Mouse (Mus musculus): ENCODE results near the gene Mlf2. TPM values are rescaled to one million over a fixed set of nuclear protein-coding genes. Genes with fewer than 3 reads are reported as not detected.

Gene Mlf2
- polyA plus RNA-seq, 1 experiment from 2014 or later: 402 TPM

DNA sequence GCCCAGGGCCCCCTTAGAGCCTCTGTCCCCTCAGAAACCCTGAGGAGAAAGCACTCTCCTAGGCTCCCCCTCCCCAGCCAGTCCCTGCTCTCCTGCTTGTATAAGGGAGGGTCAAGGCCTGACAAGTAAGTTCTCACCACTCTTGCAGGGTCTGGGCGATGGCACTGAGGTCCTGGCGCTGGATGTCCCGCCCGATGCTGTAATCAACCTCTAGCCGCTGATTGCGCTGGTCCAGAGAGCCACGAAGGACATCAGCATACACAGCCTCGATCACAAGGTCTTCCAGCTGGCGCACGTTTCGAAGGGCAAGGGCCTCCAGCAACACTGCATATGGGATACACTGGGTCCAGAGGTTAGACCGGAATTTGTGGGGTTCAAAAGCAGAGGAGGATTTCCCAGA is 29.8 kb downstream of the Mlf2 start:
- DNase-seq (ENCODE audit: low spot score): no peak
- no peak overlapping the region for H3K27ac ChIP-seq
- peaks cover 24% of the 10 kb centered on the region for H3K4me1 ChIP-seq
- 92% methylated on average over 12 of the region's 12 CpGs for WGBS
- no peaks in the 10 kb centered on the region for H3K27me3 ChIP-seq (ENCODE audit: insufficient read depth, poor library complexity, severe bottlenecking)
- peaks cover 68% of the 10 kb centered on the region for H3K36me3 ChIP-seq
- no peak overlapping the region for H3K4me3 ChIP-seq
- H3K9me3 ChIP-seq: no peaks in the 10 kb centered on the region

GRCm38 (mm10) chr6:124964638-124965037 is 33.5 kb downstream of the Mlf2 start:
- Histone ChIP-seq H3K4me1 (peaks cover 27% of the 10 kb centered on the region), H3K9me3 (no peaks in the 10 kb centered on the region), H3K27me3 (ENCODE audit: insufficient read depth, poor library complexity, severe bottlenecking) (no peaks in the 10 kb centered on the region), H3K27ac (peak overlapping the region; percentile 98), H3K36me3 (peaks cover 41% of the 10 kb centered on the region), H3K4me3 (peak overlapping the region; percentile 87)
- WGBS: 42% methylated on average over 16 of the region's 16 CpGs
- DNase-seq (ENCODE audit: low spot score): no peak

GRCm38 (mm10) chr6:124965088-124965719 is 34.0 kb downstream of the Mlf2 start, which contains the start of gene Cops7a:
TSS of gene Cops7a (minus strand) at chr6:124965538.
- Histone ChIP-seq H3K9me3 (no peaks in the 10 kb centered on the region), H3K4me3 (peak within 1 kb of the TSS; percentile 87), H3K27ac (peak within 1 kb of the TSS; percentile 98), H3K27me3 (ENCODE audit: insufficient read depth, poor library complexity, severe bottlenecking) (no peaks in the 10 kb centered on the region), H3K4me1 (peaks cover 27% of the 10 kb centered on the region), H3K36me3 (peaks cover 35% of the 10 kb centered on the region)
- WGBS: under 1% methylated on average over 68 of the region's 68 CpGs
- peak; percentile 95 for DNase-seq (ENCODE audit: low spot score)

- Histone ChIP-seq H3K27me3 (ENCODE audit: insufficient read depth, poor library complexity, severe bottlenecking) (no peaks in the 10 kb centered on the region), H3K9me3 (no peaks in the 10 kb centered on the region), H3K4me3 (peak overlapping the region; percentile 87), H3K27ac (peak overlapping the region; percentile 98), H3K4me1 (peaks cover 27% of the 10 kb centered on the region), H3K36me3 (peaks cover 30% of the 10 kb centered on the region)
- WGBS: 17% methylated on average over 15 of the region's 15 CpGs
- DNase-seq (ENCODE audit: low spot score): peak; percentile 71
Measured at GRCm38 (mm10) chr6:124965747-124966146, 34.6 kb downstream of the Mlf2 start.

- 95% methylated on average over 7 of the region's 7 CpGs for WGBS
- H3K36me3 ChIP-seq: peaks cover 22% of the 10 kb centered on the region
- H3K9me3 ChIP-seq: no peaks in the 10 kb centered on the region
- no peak overlapping the region for H3K27ac ChIP-seq
- no peaks in the 10 kb centered on the region for H3K27me3 ChIP-seq (ENCODE audit: insufficient read depth, poor library complexity, severe bottlenecking)
- peak; percentile 57 for DNase-seq (ENCODE audit: low spot score)
- H3K4me3 ChIP-seq: peak overlapping the region; percentile 87; the same call in 1 of the 2 replicates
- peaks cover 27% of the 10 kb centered on the region for H3K4me1 ChIP-seq
Measured at GRCm38 (mm10) chr6:124966466-124967118, 35.4 kb downstream of the Mlf2 start.

- Histone ChIP-seq H3K9me3 (no peaks in the 10 kb centered on the region), H3K4me3 (no peak overlapping the region), H3K27ac (no peak overlapping the region), H3K36me3 (peaks cover 11% of the 10 kb centered on the region; the same call in 1 of the 2 replicates), H3K27me3 (ENCODE audit: insufficient read depth, poor library complexity, severe bottlenecking) (no peaks in the 10 kb centered on the region), H3K4me1 (peaks cover 18% of the 10 kb centered on the region)
- WGBS: 67% methylated on average over 4 of the region's 4 CpGs
- peak; percentile 63 for DNase-seq (ENCODE audit: low spot score)
Measured at GRCm38 (mm10) chr6:124967766-124968165, 36.6 kb downstream of the Mlf2 start.

Other genes with a start within 250 kb of the Mlf2 start
- 162 and 216 TPM in 2 replicates for gene Emg1, start 219.2 kb upstream of the Mlf2 start, polyA plus RNA-seq (2016; fragmentation: Nextera tagmentation; extraction: Ambion mirVana)
- gene Phb2, start 219.1 kb upstream of the Mlf2 start, polyA plus RNA-seq (2016; fragmentation: Nextera tagmentation; extraction: Ambion mirVana): 438 and 483 TPM in 2 replicates
- 5.9 and 8.6 TPM in 2 replicates for gene Ptpn6, start 192.7 kb upstream of the Mlf2 start, polyA plus RNA-seq (2016; fragmentation: Nextera tagmentation; extraction: Ambion mirVana)
- 297 and 301 TPM in 2 replicates for gene Grcc10, start 190.0 kb upstream of the Mlf2 start, polyA plus RNA-seq (2016; fragmentation: Nextera tagmentation; extraction: Ambion mirVana)
- gene Gm45234, start 175.4 kb upstream of the Mlf2 start, polyA plus RNA-seq (2016; fragmentation: Nextera tagmentation; extraction: Ambion mirVana): not detected in 2 replicates
- 7.4 and 11.4 TPM in 2 replicates for gene Atn1, start 174.9 kb upstream of the Mlf2 start, polyA plus RNA-seq (2016; fragmentation: Nextera tagmentation; extraction: Ambion mirVana)
- 4.5 and 4.8 TPM in 2 replicates for gene Eno2, start 161.7 kb upstream of the Mlf2 start, polyA plus RNA-seq (2016; fragmentation: Nextera tagmentation; extraction: Ambion mirVana)
- 0.17 and 0.26 TPM in 2 replicates for gene Lrrc23, start 151.7 kb upstream of the Mlf2 start, polyA plus RNA-seq (2016; fragmentation: Nextera tagmentation; extraction: Ambion mirVana)
- gene Spsb2, start 122.7 kb upstream of the Mlf2 start, polyA plus RNA-seq (2016; fragmentation: Nextera tagmentation; extraction: Ambion mirVana): 8.5 and 9.3 TPM in 2 replicates
- 1,456 and 1,625 TPM in 2 replicates for gene Tpi1, start 117.1 kb upstream of the Mlf2 start, polyA plus RNA-seq (2016; fragmentation: Nextera tagmentation; extraction: Ambion mirVana)
- 145 and 151 TPM in 2 replicates for gene Usp5, start 101.9 kb upstream of the Mlf2 start, polyA plus RNA-seq (2016; fragmentation: Nextera tagmentation; extraction: Ambion mirVana)
- 150 and 179 TPM in 2 replicates for gene Cdca3, start 101.8 kb upstream of the Mlf2 start, polyA plus RNA-seq (2016; fragmentation: Nextera tagmentation; extraction: Ambion mirVana)
- gene Gnb3, start 91.1 kb upstream of the Mlf2 start, polyA plus RNA-seq (2016; fragmentation: Nextera tagmentation; extraction: Ambion mirVana): 2.4 and 5.2 TPM in 2 replicates
- 10.7 and 13.4 TPM in 2 replicates for gene P3h3, start 73.6 kb upstream of the Mlf2 start, polyA plus RNA-seq (2016; fragmentation: Nextera tagmentation; extraction: Ambion mirVana)
- 1.1 and 1.2 TPM in 2 replicates for gene Gpr162, start 67.4 kb upstream of the Mlf2 start, polyA plus RNA-seq (2016; fragmentation: Nextera tagmentation; extraction: Ambion mirVana)
- gene Cd4, start 43.2 kb upstream of the Mlf2 start, polyA plus RNA-seq (2016; fragmentation: Nextera tagmentation; extraction: Ambion mirVana): 0.05 TPM in 1 of 2 replicates, not detected in the other
- 1.2 and 2.8 TPM in 2 replicates for gene Lag3, start 19.7 kb upstream of the Mlf2 start, polyA plus RNA-seq (2016; fragmentation: Nextera tagmentation; extraction: Ambion mirVana)
- 123 and 174 TPM in 2 replicates for gene Ptms, start 11.3 kb upstream of the Mlf2 start, polyA plus RNA-seq (2016; fragmentation: Nextera tagmentation; extraction: Ambion mirVana)
- 173 and 178 TPM in 2 replicates for gene Cops7a, start 34.2 kb downstream of the Mlf2 start, polyA plus RNA-seq (2016; fragmentation: Nextera tagmentation; extraction: Ambion mirVana)
- 0.14 TPM in 1 of 2 replicates, not detected in the other for gene Pianp, start 65.3 kb downstream of the Mlf2 start, polyA plus RNA-seq (2016; fragmentation: Nextera tagmentation; extraction: Ambion mirVana)
- 7.9 and 14.2 TPM in 2 replicates for gene Zfp384, start 77.8 kb downstream of the Mlf2 start, polyA plus RNA-seq (2016; fragmentation: Nextera tagmentation; extraction: Ambion mirVana)
- gene Ing4, start 108.4 kb downstream of the Mlf2 start, polyA plus RNA-seq (2016; fragmentation: Nextera tagmentation; extraction: Ambion mirVana): 74.4 and 84.5 TPM in 2 replicates
- 4.8 and 8.0 TPM in 2 replicates for gene Acrbp, start 118.3 kb downstream of the Mlf2 start, polyA plus RNA-seq (2016; fragmentation: Nextera tagmentation; extraction: Ambion mirVana)
- gene Lpar5, start 136.5 kb downstream of the Mlf2 start, polyA plus RNA-seq (2016; fragmentation: Nextera tagmentation; extraction: Ambion mirVana): 0.37 and 0.38 TPM in 2 replicates
- gene Chd4, start 164.6 kb downstream of the Mlf2 start, polyA plus RNA-seq (2016; fragmentation: Nextera tagmentation; extraction: Ambion mirVana): 75.0 and 88.6 TPM in 2 replicates
- 73.2 and 92.7 TPM in 2 replicates for gene Nop2, start 200.5 kb downstream of the Mlf2 start, polyA plus RNA-seq (2016; fragmentation: Nextera tagmentation; extraction: Ambion mirVana)
- gene Iffo1, start 213.9 kb downstream of the Mlf2 start, polyA plus RNA-seq (2016; fragmentation: Nextera tagmentation; extraction: Ambion mirVana): 11.7 and 11.9 TPM in 2 replicates
- gene Gapdh, start 235.1 kb downstream of the Mlf2 start, polyA plus RNA-seq (2016; fragmentation: Nextera tagmentation; extraction: Ambion mirVana): 3,676 and 4,272 TPM in 2 replicates